Mouse (Mus musculus): ENCODE results near the gene Vmn2r117.
"Not testable (repeated sequence)": the region's sequence is repeated elsewhere in the genome, so short reads cannot be mapped to it uniquely, and the experiment has no call there.

The Vmn2r117 gene

DNA sequence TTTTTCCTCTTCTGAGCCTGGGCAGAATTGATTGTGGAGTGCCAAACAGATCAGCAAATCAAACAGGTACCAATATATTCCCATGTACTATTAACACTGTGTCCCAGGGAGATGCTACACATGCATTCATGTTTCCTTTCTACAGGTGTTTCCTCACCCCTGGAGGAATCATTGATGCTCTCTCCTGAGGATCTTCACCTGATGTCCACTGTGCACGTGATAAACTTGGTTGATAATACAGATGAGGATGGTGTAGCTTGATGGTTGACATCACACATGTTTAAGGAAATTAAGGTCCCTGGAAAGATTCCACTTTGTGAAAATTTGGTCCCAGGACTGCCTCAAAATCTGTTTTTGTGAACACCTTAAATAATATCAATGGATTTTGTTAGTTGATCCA lies at the start of gene Vmn2r117:
Vmn2r117 (minus strand) TSS at position 101 of the 400 bp plus-strand sequence.
- DNase-seq: not testable (repeated sequence)

DNA sequence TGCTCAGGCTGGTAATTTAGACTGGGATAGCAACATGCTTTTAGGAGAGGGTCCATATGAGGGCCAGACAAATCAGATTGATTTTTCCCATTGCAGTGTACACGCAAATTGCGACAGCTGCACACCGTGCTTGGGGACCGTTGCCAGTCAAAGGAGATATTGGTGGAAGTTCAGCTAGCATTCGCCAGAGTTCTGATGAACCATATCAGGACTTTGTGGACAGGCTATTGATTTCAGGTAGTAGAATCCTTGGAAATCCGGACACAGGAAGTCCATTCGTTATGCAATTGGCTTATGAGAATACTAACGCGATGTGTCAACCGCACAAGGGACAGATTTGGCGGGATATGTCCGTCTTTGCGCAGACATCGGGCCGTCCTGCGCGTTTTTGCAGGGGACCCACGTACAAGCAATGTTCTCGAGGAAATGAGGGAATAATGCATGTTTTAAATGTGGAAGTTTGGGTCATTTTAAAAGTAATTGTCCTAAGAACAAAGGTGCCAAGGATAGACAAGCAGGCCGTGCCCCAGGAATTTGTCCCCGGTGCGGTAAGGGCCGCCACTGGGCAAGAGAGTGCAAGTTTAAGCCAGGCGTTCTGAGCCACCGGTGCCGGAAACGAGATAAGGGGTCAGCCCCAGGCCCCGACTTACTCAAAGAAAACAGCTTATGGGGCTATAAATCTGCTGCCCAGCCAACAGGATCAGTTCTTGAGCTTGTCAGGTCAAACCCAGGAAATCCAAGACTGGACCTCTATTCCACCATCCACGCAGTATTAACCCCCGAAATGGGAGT lies 43.6 kb upstream of the Vmn2r117 start:
- not testable (repeated sequence) for DNase-seq

DNA sequence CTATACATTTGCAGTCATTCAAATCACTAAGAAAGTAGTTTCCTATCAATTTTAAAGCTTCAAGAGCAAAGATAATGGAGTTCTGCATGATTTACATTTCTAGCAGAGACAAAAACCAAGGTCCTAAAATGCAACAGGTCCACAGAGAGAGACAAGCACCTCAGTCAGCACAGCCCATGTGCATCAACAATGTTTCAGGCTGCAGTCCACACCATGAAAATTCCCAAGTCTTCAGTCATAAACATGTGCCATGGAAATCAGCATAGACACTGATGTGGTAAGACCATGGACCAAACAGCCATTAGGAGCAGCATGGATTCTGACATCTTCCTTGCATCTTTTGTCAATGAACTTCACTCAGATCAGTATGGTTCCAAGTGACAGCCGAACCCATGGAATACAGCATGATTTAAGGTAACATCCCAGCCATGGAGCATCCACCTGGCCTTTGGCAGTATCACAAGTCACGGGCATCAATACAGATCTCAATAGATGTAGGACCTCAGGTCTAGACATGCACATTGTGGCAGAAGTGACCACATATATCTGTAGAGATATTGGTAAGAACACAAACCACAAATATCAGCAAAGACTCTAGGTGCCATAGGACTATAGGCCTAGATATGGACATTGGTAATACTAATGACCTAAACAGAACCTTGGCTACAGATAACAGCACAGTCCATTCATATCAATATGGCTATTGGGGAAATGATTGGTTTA lies 39.4 kb upstream of the Vmn2r117 start:
- DNase-seq: no peak

DNA sequence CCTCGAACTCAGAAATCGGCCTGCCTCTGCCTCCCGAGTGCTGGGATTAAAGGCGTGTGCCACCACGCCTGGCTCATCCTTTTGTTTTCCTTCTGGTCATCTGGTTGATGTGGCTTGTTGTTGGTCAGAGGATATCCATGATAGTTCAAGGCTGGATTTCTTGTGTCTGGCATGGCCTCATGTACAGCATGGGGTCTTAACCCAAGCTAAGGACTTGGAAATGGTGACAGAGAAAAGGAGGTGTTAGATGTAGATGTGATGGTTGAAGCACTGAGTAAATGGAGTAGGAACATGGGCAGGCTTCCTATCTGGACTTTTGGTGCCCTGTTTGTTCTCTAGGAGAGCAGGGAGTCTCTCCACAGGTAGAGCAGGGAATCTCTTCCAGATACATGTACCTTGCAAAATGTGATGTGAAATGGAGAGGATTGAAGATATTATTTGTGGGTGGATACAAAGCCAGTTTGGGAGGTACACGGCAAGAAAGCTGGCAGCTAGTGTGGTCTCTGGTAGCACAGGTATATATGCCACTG lies 46.3 kb downstream of the Vmn2r117 start:
- no peak for DNase-seq

All from thymus, postnatal 36 days (tissue).